ENCODE assay signal across 15 mouse cellular contexts in genomic region chr14:74047009-74047694, GRCm38 (mm10).
DNase-seq lines count a peak whose midpoint lies in the region; ATAC-seq lines count a peak whose summit lies in the region.
"Had no signal": no experiment of that assay in that cellular context is flagged by ENCODE, and none has a peak within 500 bp of the region (broad histone marks: within the 10 kb centered on the region; RNA-seq: fewer than 3 reads in every experiment).

No protein-coding gene starts in this region.

- H3K9ac ChIP-seq in midbrain, embryonic 13.5 days (replicated peaks): no peak overlapping the region
- H3K9ac ChIP-seq: liver, embryonic 15.5 days had no signal

- no peaks in the 10 kb centered on the region for H3K36me3 ChIP-seq in midbrain, embryonic 13.5 days
- H3K36me3 ChIP-seq: G1E; liver, embryonic 15.5 days had no signal

- peak; percentile 92 for ATAC-seq in midbrain, embryonic 13.5 days

- no peak overlapping the region for H3K4me3 ChIP-seq in midbrain, embryonic 13.5 days (replicated peaks)
- H3K4me3 ChIP-seq: left cerebral cortex, adult 2 months; liver, embryonic 15.5 days had no signal

- H3K4me2 ChIP-seq in midbrain, embryonic 13.5 days (replicated peaks): no peak overlapping the region
- H3K4me2 ChIP-seq: liver, embryonic 15.5 days had no signal

- DNase-seq in embryo, embryonic 10 days (ENCODE audit: low spot score): peak; percentile 5
- no peak for DNase-seq in embryo, embryonic 9.5 days (ENCODE audit: extremely low spot score)
- peak; percentile 15 for DNase-seq in embryo, embryonic 10.5 days (ENCODE audit: low spot score)
- DNase-seq in hindlimb bud, embryonic 11.5 days (ENCODE audit: extremely low spot score, low read depth, low spot score): peak; percentile 37
- DNase-seq in cerebellum, postnatal 4 days (ENCODE audit: low spot score in 2 of 2): no peak
- DNase-seq in MN1 (ENCODE audit: low spot score): no peak
- no peak for DNase-seq in frontal cortex, adult 2 months (ENCODE audit: extremely low spot score in 1 of 2, low spot score in 1 of 2)
- DNase-seq: heart, postnatal 4 days; kidney, postnatal 36 days; lung, postnatal 4 days; right cerebral cortex, postnatal 14 days had no signal

- H3K27me3 ChIP-seq in midbrain, embryonic 13.5 days: no peaks in the 10 kb centered on the region
- H3K27me3 ChIP-seq: liver, embryonic 15.5 days had no signal

- 42% methylated on average over 5 of the region's 5 CpGs for WGBS in midbrain, embryonic 13.5 days

- peak overlapping the region; percentile 77 for H3K27ac ChIP-seq in midbrain, embryonic 13.5 days
- H3K27ac ChIP-seq: left cerebral cortex, adult 2 months; liver, embryonic 15.5 days had no signal

- no peaks in the 10 kb centered on the region for H3K9me3 ChIP-seq in midbrain, embryonic 13.5 days
- H3K9me3 ChIP-seq: G1E; liver, embryonic 15.5 days had no signal

- H3K4me1 ChIP-seq in midbrain, embryonic 13.5 days (replicated peaks): peaks cover 12% of the 10 kb centered on the region; the same call in 1 of the 2 replicates
- H3K4me1 ChIP-seq: liver, embryonic 15.5 days had no signal

Comparison
In these comparisons a context has a peak if more than half of its experiments do, and no peak if none do; other contexts are left out.
1. DNase-seq: peak in embryo, embryonic 10 days (single experiment), embryo, embryonic 10.5 days (single experiment) and hindlimb bud, embryonic 11.5 days (single experiment); none in embryo, embryonic 9.5 days (single experiment), cerebellum, postnatal 4 days (0 of 2), MN1 (single experiment) and frontal cortex, adult 2 months (0 of 2).